In genomic region chr2:120203742-120204141, GRCm38 (mm10) we compare ENCODE assay signal across 27 mouse cellular contexts. TPM values are rescaled to one million over a fixed set of nuclear protein-coding genes. Genes with fewer than 3 reads are reported as not detected.
DNase-seq lines count a peak whose midpoint lies in the region; ATAC-seq and TF ChIP-seq lines count a peak whose summit lies in the region.
"Had no signal": no experiment of that assay in that cellular context is flagged by ENCODE, and none has a peak within 500 bp of the region (broad histone marks: within the 10 kb centered on the region; RNA-seq: fewer than 3 reads in every experiment).

No protein-coding gene starts in this region.

- H3K4me2 ChIP-seq in embryonic facial prominence, embryonic 14.5 days (ENCODE audit: low read depth, low read length): no peak overlapping the region
- H3K4me2 ChIP-seq: embryonic facial prominence, embryonic 12.5 days; forebrain, embryonic 15.5 days; heart, embryonic 15.5 days; kidney, embryonic 15.5 days; limb, embryonic 13.5 days; liver, embryonic 11.5 days; lung, embryonic 15.5 days; midbrain, embryonic 15.5 days had no signal

- no peaks in the 10 kb centered on the region for H3K36me3 ChIP-seq in embryonic facial prominence, embryonic 14.5 days (ENCODE audit: control insufficient read depth, insufficient read depth, low read length)
- no peaks in the 10 kb centered on the region for H3K36me3 ChIP-seq in embryonic facial prominence, embryonic 10.5 days (replicated peaks)
- no peaks in the 10 kb centered on the region for H3K36me3 ChIP-seq in heart, adult 2 months (ENCODE audit: control insufficient read depth, insufficient read depth, low read length)
- H3K36me3 ChIP-seq: embryonic facial prominence, embryonic 12.5 days; forebrain, embryonic 10.5 days; forebrain, embryonic 15.5 days; heart, embryonic 15.5 days; kidney, embryonic 15.5 days; limb, embryonic 13.5 days; lung, embryonic 15.5 days; midbrain, embryonic 10.5 days; midbrain, embryonic 15.5 days had no signal

- no peak for TF ChIP-seq EP300 in heart, adult 2 months (IDR thresholded peaks at IDR 0.05; ENCODE audit: insufficient read depth, low read depth, low read length)

- H3K27me3 ChIP-seq in embryonic facial prominence, embryonic 14.5 days (replicated peaks; ENCODE audit: control insufficient read depth, insufficient read depth, low read length): no peaks in the 10 kb centered on the region
- H3K27me3 ChIP-seq in embryonic facial prominence, embryonic 10.5 days (replicated peaks; ENCODE audit: low read depth, poor library complexity, severe bottlenecking): no peaks in the 10 kb centered on the region
- H3K27me3 ChIP-seq in heart, adult 2 months (ENCODE audit: control insufficient read depth, insufficient read depth, low read length): no peaks in the 10 kb centered on the region
- H3K27me3 ChIP-seq: embryonic facial prominence, embryonic 12.5 days; forebrain, embryonic 15.5 days; heart, embryonic 15.5 days; kidney, embryonic 15.5 days; limb, embryonic 13.5 days; lung, embryonic 15.5 days; midbrain, embryonic 15.5 days had no signal

- TF ChIP-seq POLR2A in heart, adult 2 months (IDR thresholded peaks at IDR 0.05; ENCODE audit: insufficient read depth, low read depth, low read length): no peak

- no peak overlapping the region for H3K27ac ChIP-seq in embryonic facial prominence, embryonic 14.5 days (replicated peaks; ENCODE audit: low read depth, low read length)
- H3K27ac ChIP-seq in embryonic facial prominence, embryonic 10.5 days (replicated peaks): no peak overlapping the region
- H3K27ac ChIP-seq in heart, adult 2 months: peak overlapping the region; percentile 47; the same call in 1 of the 2 replicates
- H3K27ac ChIP-seq: embryonic facial prominence, embryonic 12.5 days; forebrain, embryonic 10.5 days; forebrain, embryonic 15.5 days; heart, embryonic 15.5 days; kidney, embryonic 15.5 days; limb, embryonic 13.5 days; lung, embryonic 15.5 days; midbrain, embryonic 10.5 days; midbrain, embryonic 15.5 days had no signal

- intact Hi-C loops in heart, adult 2 months (cut with DNase I): no loop called here
- intact Hi-C loops in heart, postnatal 25 days (cut with DNase I): no loop called here

- peak; percentile 6 for DNase-seq in embryonic facial prominence, embryonic 14.5 days (ENCODE audit: low spot score)
- no peak for DNase-seq in embryonic facial prominence, embryonic 10.5 days (ENCODE audit: low spot score)
- DNase-seq in heart, adult 2 months: peak in 1 of 2 experiments; percentile 6
- DNase-seq in heart, postnatal 25 days (ENCODE audit: low spot score): no peak
- peak; percentile 19 for DNase-seq in retina, postnatal 1 day
- DNase-seq in retina, embryonic 14.5 days (ENCODE audit: low spot score): no peak
- DNase-seq in layer of hippocampus, postnatal 14 days (ENCODE audit: low spot score in 2 of 2): no peak
- DNase-seq: adrenal gland, postnatal 14 days; kidney, adult 18-20 months; kidney, postnatal 25 days; right cerebral cortex, postnatal 4 days; thymus, adult 2 months; thymus, postnatal 36 days had no signal

- no peak overlapping the region for H3K4me3 ChIP-seq in embryonic facial prominence, embryonic 14.5 days (ENCODE audit: low read depth, low read length)
- H3K4me3 ChIP-seq in embryonic facial prominence, embryonic 10.5 days: no peak overlapping the region
- no peak overlapping the region for H3K4me3 ChIP-seq in heart, adult 2 months
- H3K4me3 ChIP-seq: embryonic facial prominence, embryonic 12.5 days; forebrain, embryonic 10.5 days; forebrain, embryonic 15.5 days; heart, embryonic 15.5 days; kidney, embryonic 15.5 days; limb, embryonic 13.5 days; lung, embryonic 15.5 days; midbrain, embryonic 10.5 days; midbrain, embryonic 15.5 days had no signal

- WGBS in embryonic facial prominence, embryonic 14.5 days: 60% methylated on average over 3 of the region's 3 CpGs
- WGBS in embryonic facial prominence, embryonic 10.5 days: 79% methylated on average over 3 of the region's 3 CpGs
- 38% methylated on average over 3 of the region's 3 CpGs for WGBS in heart, adult 2 months

- no peak for TF ChIP-seq CTCF in heart, adult 2 months (IDR thresholded peaks at IDR 0.05)

- no peaks in the 10 kb centered on the region for H3K9me3 ChIP-seq in embryonic facial prominence, embryonic 14.5 days (ENCODE audit: control insufficient read depth, low read length)
- H3K9me3 ChIP-seq in embryonic facial prominence, embryonic 10.5 days: no peaks in the 10 kb centered on the region
- H3K9me3 ChIP-seq: embryonic facial prominence, embryonic 12.5 days; forebrain, embryonic 10.5 days; forebrain, embryonic 15.5 days; heart, embryonic 15.5 days; kidney, embryonic 15.5 days; limb, embryonic 13.5 days; lung, embryonic 15.5 days; midbrain, embryonic 10.5 days; midbrain, embryonic 15.5 days had no signal

- H3K79me2 ChIP-seq in heart, adult 2 months (replicated peaks; ENCODE audit: control insufficient read depth, insufficient read depth, low read length): no peaks in the 10 kb centered on the region

- no peak for ATAC-seq in embryonic facial prominence, embryonic 14.5 days (ENCODE audit: low read depth)
- ATAC-seq: forebrain, embryonic 15.5 days; hindbrain, embryonic 16.5 days; midbrain, embryonic 15.5 days had no signal

- H3K4me1 ChIP-seq in embryonic facial prominence, embryonic 14.5 days (ENCODE audit: control insufficient read depth, insufficient read depth, low read length): no peaks in the 10 kb centered on the region
- no peaks in the 10 kb centered on the region for H3K4me1 ChIP-seq in embryonic facial prominence, embryonic 10.5 days
- H3K4me1 ChIP-seq in heart, adult 2 months (ENCODE audit: control insufficient read depth, insufficient read depth, low read length): peaks cover 3% of the 10 kb centered on the region
- H3K4me1 ChIP-seq: embryonic facial prominence, embryonic 12.5 days; forebrain, embryonic 10.5 days; forebrain, embryonic 15.5 days; kidney, embryonic 15.5 days; limb, embryonic 13.5 days; lung, embryonic 15.5 days; midbrain, embryonic 10.5 days; midbrain, embryonic 15.5 days had no signal

- H3K9ac ChIP-seq in embryonic facial prominence, embryonic 14.5 days (ENCODE audit: low read depth, low read length): no peak overlapping the region
- H3K9ac ChIP-seq in heart, adult 2 months (ENCODE audit: low read depth, low read length): no peak overlapping the region
- H3K9ac ChIP-seq: embryonic facial prominence, embryonic 12.5 days; forebrain, embryonic 15.5 days; heart, embryonic 15.5 days; kidney, embryonic 15.5 days; limb, embryonic 13.5 days; lung, embryonic 15.5 days; midbrain, embryonic 15.5 days had no signal

RNA-seq across cellular contexts. Expression of gene Pla2g4e, which starts 41.4 kb away (rescaled TPM):
- polyA plus RNA-seq in embryonic facial prominence, embryonic 14.5 days (2014; fragmentation: Nextera tagmentation; extraction: Ambion mirVana): 0.71 and 0.77 TPM in 2 replicates
- not detected in 2 replicates for polyA plus RNA-seq in embryonic facial prominence, embryonic 10.5 days (2016; fragmentation: Nextera tagmentation; extraction: Ambion mirVana)
- 1 to 10 TPM; 3.5 to 4.0 TPM for total RNA-seq in heart, adult 2 months (2021)
- 5.9 and 8.4 TPM in 2 replicates for polyA plus RNA-seq in heart, adult 2 months (2012; rRNA removed)
- total RNA-seq in heart, postnatal 25 days (2021): 1 to 10 TPM; 3.6 to 4.0 TPM
- 1 to 10 TPM; 8.4 to 9.3 TPM for total RNA-seq in layer of hippocampus, postnatal 14 days (2021)
- total RNA-seq: megakaryocyte progenitor cell, adult 5-6 weeks; neutrophil, adult 5-6 weeks had no signal
- polyA plus RNA-seq: liver, embryonic 11.5 days; liver, embryonic 16.5 days had no signal

RNA-seq across cellular contexts. Expression of gene Ehd4, which starts 49.3 kb away (rescaled TPM):
- polyA plus RNA-seq in embryonic facial prominence, embryonic 14.5 days (2014; fragmentation: Nextera tagmentation; extraction: Ambion mirVana): 56.4 and 60.8 TPM in 2 replicates
- 25.9 and 26.3 TPM in 2 replicates for polyA plus RNA-seq in embryonic facial prominence, embryonic 10.5 days (2016; fragmentation: Nextera tagmentation; extraction: Ambion mirVana)
- 100 to 1,000 TPM; 330 to 373 TPM for total RNA-seq in heart, adult 2 months (2021)
- 213 and 279 TPM in 2 replicates for polyA plus RNA-seq in heart, adult 2 months (2012; rRNA removed)
- 100 to 1,000 TPM; 377 to 459 TPM for total RNA-seq in heart, postnatal 25 days (2021)
- total RNA-seq in layer of hippocampus, postnatal 14 days (2021): 1 to 10 TPM; 9.7 to 9.8 TPM

Comparison
In these comparisons a context has a peak if more than half of its experiments do, and no peak if none do; other contexts are left out.
1. DNase-seq: peak in embryonic facial prominence, embryonic 14.5 days (single experiment) and retina, postnatal 1 day (single experiment); none in embryonic facial prominence, embryonic 10.5 days (single experiment), heart, postnatal 25 days (single experiment), retina, embryonic 14.5 days (single experiment) and layer of hippocampus, postnatal 14 days (0 of 2).
2. RNA of gene Ehd4, which starts 49.3 kb away (total RNA-seq): 377 to 459 TPM in heart, postnatal 25 days and 330 to 373 TPM in heart, adult 2 months; 9.7 to 9.8 TPM in layer of hippocampus, postnatal 14 days; every median in the first group is over 10 times any median in the second.